Mouse (Mus musculus) kidney, postnatal 0 days (tissue): ENCODE results near the gene Lcmt2. TPM values are rescaled to one million over a fixed set of nuclear protein-coding genes. Genes with fewer than 3 reads are reported as not detected.

Source experiments
- ATAC-seq: fragments of 200-750 bp; cut with Nextera tagmentation; replicated peaks from 2 replicates; pipeline ENCODE4 v1.8.0; 2017; ENCODE audit warnings: low read depth, moderate number of reproducible peaks, moderate TSS enrichment, moderate library complexity; ENCODE audit not compliant: low FRiP score
- DNase-seq: peaks from one replicate; pipeline ENCODE4 v3.0.0-alpha.2; 2016; ENCODE audit warnings: low spot score
- H3K27ac ChIP-seq: fragments of 300-500 bp; sonication (generic); 2 replicates; pipeline ENCODE4 v1.5.1; 2014; ENCODE audit warnings: mild to moderate bottlenecking
- H3K27me3 ChIP-seq: fragments of 300-500 bp; sonication (generic); 2 replicates; pipeline ENCODE4 v1.6.1; 2014; ENCODE audit warnings: low read length, mixed read lengths; ENCODE audit not compliant: insufficient read depth
- H3K36me3 ChIP-seq: fragments of 300-500 bp; sonication (generic); 2 replicates; pipeline ENCODE4 v1.6.1; 2014; ENCODE audit warnings: low read length, mixed read lengths; ENCODE audit not compliant: insufficient read depth
- H3K4me1 ChIP-seq: fragments of 300-500 bp; sonication (generic); replicated peaks from 2 replicates; pipeline ENCODE4 v1.6.1; 2014; ENCODE audit warnings: antibody characterized with exemption, low read length, mixed read lengths; ENCODE audit not compliant: insufficient read depth
- H3K4me2 ChIP-seq: fragments of 300-500 bp; sonication (generic); 2 replicates; pipeline ENCODE4 v1.6.1; 2014; ENCODE audit warnings: mild to moderate bottlenecking, low read length, moderate library complexity, mixed read lengths
- H3K4me3 ChIP-seq: fragments of 300-500 bp; sonication (generic); replicated peaks from 2 replicates; pipeline ENCODE4 v1.5.1; 2014; ENCODE audit warnings: low read depth, low read length
- H3K9ac ChIP-seq: fragments of 300-500 bp; sonication (generic); 2 replicates; pipeline ENCODE4 v1.6.1; 2014; ENCODE audit warnings: low read depth, low read length
- H3K9me3 ChIP-seq: fragments of 300-500 bp; sonication (generic); replicated peaks from 2 replicates; pipeline ENCODE4 v1.6.1; 2016; ENCODE audit warnings: low read length, inconsistent platforms, mixed read lengths
- CTCF ChIP-seq: IDR thresholded peaks from 2 replicates; pipeline ENCODE4 v1.5.1; 2016; ENCODE audit warnings: antibody characterized with exemption, low read depth, mild to moderate bottlenecking, moderate library complexity
- WGBS: fragments of 180-500 bp; shearing (Covaris S2); extraction: QIAGEN DNeasy Blood & Tissue Kit; methylation state at CpG from one replicate; pipeline ENCODE4 v1.1.7; 2014; 5-methylcytosine and 5-hydroxymethylcytosine counted together
- polyA plus RNA-seq: library from polyadenylated mRNA; unstranded; fragments of >200 nt; fragmentation: Nextera tagmentation; extraction: Ambion mirVana; gene quantifications from 2 replicates; pipeline ENCODE4 v1.2.1, GENCODE M21; 2015

The Lcmt2 gene
- polyA plus RNA-seq, 1 experiment from 2014 or later = 28.4 TPM

DNA sequence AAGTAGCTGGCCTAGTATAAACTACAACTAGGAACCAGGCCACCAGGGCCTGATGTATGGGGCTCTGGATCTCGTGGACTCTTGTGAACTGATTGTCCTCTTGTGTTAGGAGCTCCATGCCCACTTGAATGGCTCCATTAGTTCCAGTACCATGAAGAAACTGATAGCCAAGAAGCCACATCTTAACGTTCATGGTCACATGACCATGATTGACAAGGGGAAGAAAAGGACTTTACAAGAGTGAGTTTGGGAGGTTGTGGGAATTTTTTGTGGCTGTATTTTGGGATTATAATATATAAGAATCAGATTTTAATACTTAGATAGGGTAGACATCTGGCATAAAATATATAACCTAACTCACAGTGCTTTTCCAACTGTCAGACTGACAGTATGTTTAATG is 2.0 kb upstream of the Lcmt2 start:
- H3K9me3 ChIP-seq = no peaks in the 10 kb centered on the region
- ATAC-seq = no peak
- no peak overlapping the region for H3K27ac ChIP-seq
- WGBS = 78% methylated on average over 2 of the region's 2 CpGs
- TF ChIP-seq CTCF = no peak
- H3K4me2 ChIP-seq = no peak overlapping the region
- H3K4me1 ChIP-seq = 0 out of 2 replicates have a peak, but pooled peaks cover 5% of the 10 kb centered on the region
- peaks cover 16% of the 10 kb centered on the region for H3K36me3 ChIP-seq
- no peaks in the 10 kb centered on the region for H3K27me3 ChIP-seq
- H3K9ac ChIP-seq = no peak overlapping the region
- DNase-seq = no peak
- H3K4me3 ChIP-seq = no peak overlapping the region

DNA sequence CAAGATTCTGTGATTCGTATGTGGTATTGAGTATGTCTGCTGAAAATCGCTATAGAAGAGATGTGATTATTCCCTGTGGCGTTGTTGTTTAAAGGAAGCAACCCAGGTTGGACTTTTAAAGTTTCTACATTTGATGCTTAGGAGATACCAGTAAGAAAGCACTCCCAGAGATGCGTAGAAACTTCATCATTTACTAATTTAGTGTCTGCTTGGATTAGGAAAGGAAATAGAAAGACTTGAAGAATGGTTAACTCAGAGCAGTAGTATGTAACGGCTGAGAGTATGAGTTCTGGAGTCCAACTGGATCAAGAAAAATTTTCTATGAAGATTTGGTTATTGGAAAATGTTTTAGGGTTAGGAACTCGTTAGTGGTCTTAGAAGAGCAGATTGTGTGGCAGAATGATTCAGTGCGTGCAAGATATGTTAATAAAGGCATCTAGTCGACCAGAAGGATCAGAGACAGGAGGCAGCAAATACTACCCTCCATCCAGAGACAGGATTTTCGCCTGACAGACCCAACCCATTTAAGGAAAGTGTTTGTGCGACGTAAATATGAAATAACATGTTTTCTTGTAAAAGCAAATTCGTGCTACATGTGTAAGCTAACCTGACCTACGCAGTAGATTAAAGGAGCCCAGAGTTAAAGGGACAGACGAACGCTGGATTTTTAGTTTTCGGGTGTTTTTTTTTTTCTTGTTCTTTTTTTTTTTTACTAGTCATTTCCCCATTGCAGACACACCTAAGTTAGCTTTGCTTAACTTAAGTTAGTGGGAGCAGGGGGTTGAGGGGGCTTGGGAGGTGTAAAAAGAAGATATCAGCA is 973 bp upstream of the Lcmt2 start:
- Histone ChIP-seq H3K27me3 (no peaks in the 10 kb centered on the region), H3K36me3 (peaks cover 8% of the 10 kb centered on the region; the same call in 1 of the 2 replicates), H3K4me2 (peak overlapping the region; percentile 86), H3K4me1 (0 out of 2 replicates have a peak, but pooled peaks cover 5% of the 10 kb centered on the region), H3K9me3 (no peaks in the 10 kb centered on the region), H3K27ac (peak overlapping the region; percentile 98), H3K4me3 (peak overlapping the region; percentile 65), H3K9ac (peak overlapping the region; percentile 84; the same call in 1 of the 2 replicates)
- WGBS = 65% methylated on average over 16 of the region's 16 CpGs
- ATAC-seq (no peak), DNase-seq (peak; percentile 15)
- no peak for TF ChIP-seq CTCF

DNA sequence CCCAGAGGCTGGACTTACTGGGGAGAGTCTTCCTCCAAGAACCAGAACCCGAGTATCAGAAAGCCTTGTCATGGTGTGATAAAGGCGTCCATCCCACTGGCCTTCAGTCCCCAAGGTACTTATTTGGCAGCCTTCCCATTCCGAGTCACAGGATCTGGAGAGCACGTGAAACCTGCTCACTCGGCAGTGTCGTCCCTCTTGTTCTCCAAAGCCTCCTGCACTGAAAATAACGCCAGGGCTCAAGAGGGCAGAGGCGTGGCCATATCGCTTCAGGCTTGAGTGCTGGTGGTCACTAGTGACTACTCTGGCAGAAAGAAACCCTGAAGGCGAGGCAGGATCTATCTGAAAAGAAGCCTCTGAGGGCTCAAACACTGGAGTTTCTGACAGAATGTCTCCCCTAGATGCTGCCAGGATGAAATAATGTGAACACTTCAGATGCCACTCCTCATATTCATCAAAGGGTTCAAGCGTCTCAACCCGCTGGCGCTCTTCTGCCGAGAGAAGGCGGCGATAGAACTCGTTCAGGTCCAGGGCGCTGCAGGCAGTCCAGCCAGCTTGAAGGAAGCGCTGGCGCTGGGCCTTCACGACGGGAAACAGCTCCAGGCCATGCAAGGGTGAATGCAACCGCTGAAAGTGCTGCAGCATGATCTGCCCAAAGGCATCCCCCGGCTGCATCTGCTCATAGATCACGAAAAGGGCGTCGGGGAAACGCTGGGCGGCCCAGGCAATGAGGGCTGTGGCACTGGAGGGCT is 1.0 kb downstream of the Lcmt2 start:
- no peak for TF ChIP-seq CTCF
- Histone ChIP-seq H3K4me3 (peak overlapping the region; percentile 65), H3K4me1 (0 out of 2 replicates have a peak, but pooled peaks cover 5% of the 10 kb centered on the region), H3K27ac (peak overlapping the region; percentile 98), H3K36me3 (0 out of 2 replicates have a peak, but pooled peaks cover 2% of the 10 kb centered on the region), H3K4me2 (peak overlapping the region; percentile 86), H3K9me3 (no peaks in the 10 kb centered on the region), H3K9ac (peak overlapping the region; percentile 84), H3K27me3 (no peaks in the 10 kb centered on the region)
- DNase-seq (peak; percentile 47), ATAC-seq (peak; percentile 40)
- WGBS = 43% methylated on average over 29 of the region's 29 CpGs

DNA sequence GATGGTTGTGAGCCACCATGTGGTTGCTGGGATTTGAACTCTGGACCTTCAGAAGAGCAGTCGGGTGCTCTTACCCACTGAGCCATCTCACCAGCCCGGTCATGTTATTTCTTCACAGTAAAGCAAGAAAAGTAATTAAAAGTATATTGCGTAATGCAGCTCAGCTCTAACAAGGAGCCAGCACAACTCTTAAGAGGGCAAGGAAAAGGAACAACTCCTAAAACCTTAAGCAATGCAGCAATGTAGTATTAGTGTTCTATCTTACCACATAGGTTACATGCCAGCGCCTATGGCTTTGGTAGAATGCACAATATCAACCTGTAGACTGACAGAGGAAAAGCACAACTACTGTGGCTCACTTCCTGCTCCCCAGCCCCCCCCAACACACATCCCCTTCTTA is 3.1 kb downstream of the Lcmt2 start:
- H3K4me1 ChIP-seq = 0 out of 2 replicates have a peak, but pooled peaks cover 5% of the 10 kb centered on the region
- no peak overlapping the region for H3K9ac ChIP-seq
- H3K27ac ChIP-seq = no peak overlapping the region
- H3K36me3 ChIP-seq = no peaks in the 10 kb centered on the region
- H3K27me3 ChIP-seq = no peaks in the 10 kb centered on the region
- H3K9me3 ChIP-seq = no peaks in the 10 kb centered on the region
- ATAC-seq = no peak
- 0 out of 2 replicates have a peak overlapping the region, but pooled peaks have one; percentile 86 for H3K4me2 ChIP-seq
- no peak for TF ChIP-seq CTCF
- no peak for DNase-seq
- WGBS = 88% methylated on average over 4 of the region's 4 CpGs
- no peak overlapping the region for H3K4me3 ChIP-seq

DNA sequence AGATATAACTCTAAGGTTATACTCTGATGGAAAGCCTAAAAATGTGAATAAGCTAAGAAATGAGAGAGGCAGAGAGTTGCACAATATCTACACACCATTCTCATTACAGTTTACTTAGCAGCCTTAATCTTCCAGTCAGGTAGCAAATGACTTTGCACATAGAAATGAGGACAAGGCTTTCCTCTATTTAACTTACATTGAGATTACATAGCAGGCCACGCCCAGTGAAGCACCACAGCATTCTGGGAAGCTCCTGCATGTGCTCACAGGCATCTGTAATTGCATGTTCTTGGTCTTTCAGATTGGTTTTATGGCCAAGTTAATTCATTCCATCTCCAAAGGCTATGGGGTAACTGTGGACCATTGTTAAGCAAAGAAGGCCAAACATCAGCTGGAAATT is 7.6 kb downstream of the Lcmt2 start:
- 74% methylated on average over 1 of the region's 1 CpGs for WGBS
- H3K4me3 ChIP-seq = no peak overlapping the region

DNA sequence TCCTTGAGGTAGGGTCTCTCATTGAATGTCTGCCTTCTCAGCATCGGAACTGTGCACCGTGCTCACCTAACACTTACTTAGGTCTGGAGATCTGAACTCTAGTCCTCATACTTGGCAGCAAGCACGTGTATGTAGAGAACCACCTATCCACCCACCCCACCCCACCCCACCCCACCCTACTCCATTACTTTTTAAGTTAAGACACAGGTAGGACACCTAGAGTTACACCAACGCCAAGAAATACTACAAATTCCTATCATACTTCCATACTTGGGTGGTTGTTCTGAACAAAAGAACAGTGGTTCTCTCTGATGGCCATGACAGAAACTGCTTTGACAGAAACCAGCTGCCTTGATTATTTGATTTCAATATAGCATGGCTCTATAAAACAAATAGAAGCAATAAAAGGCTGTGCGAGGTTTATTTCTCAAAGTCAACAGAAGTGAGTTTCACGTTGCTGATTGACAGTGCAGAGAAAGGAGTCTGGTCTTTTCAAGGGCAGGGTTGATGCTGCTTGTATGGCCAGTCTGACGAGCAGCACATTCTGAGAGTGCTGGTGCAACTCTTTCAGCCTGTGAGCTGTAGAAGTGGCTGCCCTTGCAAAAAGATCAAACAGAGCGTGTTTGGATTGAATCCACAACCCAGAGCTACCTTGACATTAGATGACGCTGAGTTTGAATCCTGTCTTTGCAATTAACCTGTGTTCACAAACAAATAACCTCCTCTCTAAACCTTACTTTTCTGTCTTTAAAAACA is 11.4 kb downstream of the Lcmt2 start:
- no peaks in the 10 kb centered on the region for H3K27me3 ChIP-seq
- ATAC-seq = no peak
- H3K4me2 ChIP-seq = no peak overlapping the region
- H3K9me3 ChIP-seq = no peaks in the 10 kb centered on the region
- no peak overlapping the region for H3K9ac ChIP-seq
- no peak for DNase-seq
- no peaks in the 10 kb centered on the region for H3K4me1 ChIP-seq
- no peak for TF ChIP-seq CTCF
- 53% methylated on average over 9 of the region's 9 CpGs for WGBS
- H3K27ac ChIP-seq = no peak overlapping the region
- H3K4me3 ChIP-seq = no peak overlapping the region
- no peaks in the 10 kb centered on the region for H3K36me3 ChIP-seq

More for the DNA sequence above, 7.6 kb downstream of the Lcmt2 start:
- ATAC-seq (no peak), DNase-seq (no peak)
- Histone ChIP-seq H3K27me3 (no peaks in the 10 kb centered on the region), H3K9ac (no peak overlapping the region), H3K4me2 (no peak overlapping the region), H3K36me3 (no peaks in the 10 kb centered on the region), H3K27ac (no peak overlapping the region), H3K9me3 (no peaks in the 10 kb centered on the region), H3K4me1 (no peaks in the 10 kb centered on the region)
- no peak for TF ChIP-seq CTCF
